Mouse (Mus musculus) heart, adult 2 months (tissue): ENCODE results near the gene Myl7.

Experiments
- CTCF ChIP-seq: fragments of 200-600 bp; IDR thresholded peaks from 2 replicates; pipeline ENCODE4 v1.8.1; 2022; ENCODE audit warnings: antibody characterized with exemption, mild to moderate bottlenecking, moderate library complexity
- EP300 ChIP-seq: fragments of 200-500 bp; IDR thresholded peaks from 2 replicates; pipeline ENCODE4 v1.6.1; 2011; ENCODE audit warnings: low read depth, low read length, control low read depth; ENCODE audit not compliant: insufficient read depth

DNA sequence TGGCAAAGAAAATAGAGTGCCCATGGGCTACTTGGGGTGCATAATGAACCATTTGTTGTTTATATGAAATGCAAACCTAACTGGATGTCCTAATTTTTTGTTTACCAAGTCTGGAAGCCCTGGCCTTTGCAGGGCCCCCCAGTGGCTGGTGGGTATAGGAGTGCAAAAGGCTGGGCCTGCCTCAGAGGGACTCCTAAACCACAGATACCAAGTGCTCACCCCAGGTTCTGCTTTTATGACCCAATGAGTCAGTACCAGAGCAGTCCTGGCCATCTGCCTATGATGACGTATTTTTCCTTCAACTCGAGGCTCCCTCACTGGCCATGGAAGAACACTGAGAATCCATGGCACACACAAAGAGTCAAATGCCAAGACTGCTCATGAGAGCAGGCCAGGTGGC lies 46.5 kb upstream of the Myl7 start:
- TF ChIP-seq CTCF (no peak), EP300 (no peak)
